Mouse (Mus musculus) mouse trophoblast stem cell (cell line): Measurements from ENCODE around the gene Coro6.

Experiments used
- in situ Hi-C, 2 experiments: fragments of 300-500 bp; cut with MseI, MboI; formaldehyde crosslinking; loops; 2 replicates in 1 of 2; 3 replicates in 1 of 2; pipeline ENCODE4 v1.15.1; 2025

The Coro6 gene

DNA sequence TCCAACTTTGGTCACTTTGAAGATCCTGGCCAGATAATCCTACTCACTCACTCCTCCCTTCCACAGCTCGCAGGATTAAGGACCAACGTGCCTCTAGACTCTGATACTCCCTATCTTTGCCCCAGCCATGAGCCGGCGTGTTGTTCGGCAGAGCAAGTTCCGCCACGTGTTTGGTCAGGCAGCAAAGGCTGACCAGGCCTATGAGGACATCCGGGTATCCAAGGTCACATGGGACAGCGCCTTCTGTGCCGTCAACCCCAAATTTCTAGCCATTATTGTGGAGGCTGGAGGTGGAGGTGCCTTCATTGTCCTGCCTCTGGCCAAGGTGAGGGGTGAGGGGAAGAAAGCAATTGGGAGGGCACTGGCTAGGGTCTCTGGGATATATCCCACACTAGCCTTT lies 1.6 kb downstream of the Coro6 start:
- in situ Hi-C loops, result no loop called here

- in situ Hi-C loops, result no loop called here
Measured at GRCm38 (mm10) chr11:77464684-77465083, 2.5 kb downstream of the Coro6 start.

- in situ Hi-C loops, result no loop called here
Measured at GRCm38 (mm10) chr11:77465111-77465510, 2.9 kb downstream of the Coro6 start.

DNA sequence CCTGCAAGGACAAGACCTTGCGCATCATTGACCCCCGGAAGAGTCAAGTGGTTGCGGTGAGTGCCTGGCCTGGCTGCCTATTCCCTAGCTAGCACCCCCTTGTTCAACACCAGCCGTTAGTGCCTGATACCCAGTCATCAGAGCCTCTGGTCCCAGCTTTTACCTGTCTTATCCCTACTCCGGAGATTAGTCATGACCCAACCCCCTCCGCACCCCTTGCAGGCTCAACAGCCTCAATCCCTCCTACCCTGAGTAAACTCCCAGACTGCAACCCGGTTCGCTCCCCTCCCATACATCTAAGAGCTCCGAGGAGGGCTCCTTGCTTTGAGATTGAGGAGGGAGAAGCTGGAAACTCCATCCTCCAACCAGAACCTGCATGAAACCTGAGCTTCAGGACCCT lies 4.3 kb downstream of the Coro6 start:
- in situ Hi-C loops, result no loop called here

DNA sequence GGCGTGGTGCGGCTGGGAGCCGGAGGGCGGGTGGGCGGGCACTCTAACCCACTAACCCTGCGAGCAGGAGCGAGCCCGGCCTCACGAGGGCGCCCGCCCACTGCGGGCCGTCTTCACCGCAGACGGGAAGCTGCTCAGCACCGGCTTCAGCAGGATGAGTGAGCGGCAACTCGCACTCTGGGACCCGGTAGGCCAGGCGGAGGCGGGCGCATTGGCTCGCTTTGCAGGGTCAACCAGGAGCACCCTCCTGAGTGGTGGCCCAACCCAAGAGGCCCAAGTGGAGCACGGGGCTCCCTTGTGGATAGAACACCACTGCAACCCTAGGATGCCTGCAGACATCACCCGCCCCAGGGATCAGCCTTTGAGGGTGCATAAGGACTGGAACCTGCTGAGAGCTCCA lies 4.9 kb downstream of the Coro6 start:
- in situ Hi-C loops, result no loop called here

- in situ Hi-C loops, result no loop called here
Measured at GRCm38 (mm10) chr11:77467784-77468183, 5.6 kb downstream of the Coro6 start.

DNA sequence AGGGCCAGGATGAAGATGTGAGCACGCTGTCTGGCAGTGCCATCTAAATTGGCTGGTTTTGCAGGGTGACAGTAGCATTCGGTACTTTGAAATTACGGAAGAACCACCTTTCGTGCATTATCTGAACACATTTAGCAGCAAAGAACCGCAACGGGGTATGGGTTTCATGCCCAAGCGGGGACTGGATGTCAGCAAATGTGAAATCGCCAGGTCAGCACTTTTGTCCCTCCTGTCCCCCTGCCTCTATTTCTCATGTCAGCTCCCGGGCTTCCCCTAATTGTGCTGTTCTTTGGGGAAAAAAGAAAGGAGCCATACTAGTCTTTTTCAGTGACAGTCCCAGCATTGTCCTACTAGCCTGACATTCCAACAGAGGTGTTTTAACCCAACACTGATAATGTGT lies 6.2 kb downstream of the Coro6 start:
- in situ Hi-C loops, result no loop called here

GRCm38 (mm10) chr11:77471407-77471806 lies 9.2 kb downstream of the Coro6 start:
- in situ Hi-C loops, result no loop called here

DNA sequence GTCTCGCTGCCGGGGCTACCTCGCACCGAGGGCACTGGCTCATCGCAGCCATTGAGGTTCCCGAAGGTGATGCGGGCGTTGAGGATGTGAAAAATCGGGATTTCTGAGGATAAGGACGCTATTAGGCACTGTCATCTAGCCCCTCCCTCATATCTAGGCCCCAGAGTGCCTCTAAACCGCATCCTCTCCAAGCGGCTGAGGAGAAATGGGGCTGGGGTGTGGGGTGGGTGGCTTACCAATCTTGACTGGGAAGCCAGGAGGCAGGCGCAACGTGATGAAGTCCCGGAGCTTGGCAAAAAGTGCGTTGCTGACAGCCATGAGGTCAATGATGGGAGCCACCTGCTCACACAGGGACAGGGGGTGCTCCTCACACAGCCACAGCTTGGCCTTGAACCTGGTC lies 10.6 kb downstream of the Coro6 start:
- in situ Hi-C loops, result no loop called here

GRCm38 (mm10) chr11:77476216-77476615 lies 14.0 kb downstream of the Coro6 start:
- in situ Hi-C loops, result no loop called here

DNA sequence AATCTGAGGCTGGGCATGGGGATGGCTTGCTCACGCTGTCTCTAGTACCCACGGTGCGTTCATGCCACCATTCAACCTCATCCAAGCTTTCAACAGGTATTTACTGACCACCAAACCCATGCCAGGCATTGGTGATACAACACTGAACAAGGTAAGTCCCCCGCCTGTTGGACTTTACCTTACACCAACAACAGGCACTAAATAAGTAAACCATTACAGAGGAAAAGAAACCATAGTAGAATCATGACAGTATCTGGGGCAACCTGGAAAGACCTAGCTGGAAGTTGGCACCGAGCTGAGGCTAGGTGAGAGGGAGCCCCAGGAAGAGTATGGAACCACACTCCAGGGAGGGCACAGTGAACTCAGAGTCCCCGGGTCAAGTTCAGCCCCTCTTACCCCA lies 14.7 kb downstream of the Coro6 start:
- in situ Hi-C loops, result no loop called here

GRCm38 (mm10) chr11:77483043-77483442 lies 20.8 kb downstream of the Coro6 start:
- in situ Hi-C loops, result no loop called here

DNA sequence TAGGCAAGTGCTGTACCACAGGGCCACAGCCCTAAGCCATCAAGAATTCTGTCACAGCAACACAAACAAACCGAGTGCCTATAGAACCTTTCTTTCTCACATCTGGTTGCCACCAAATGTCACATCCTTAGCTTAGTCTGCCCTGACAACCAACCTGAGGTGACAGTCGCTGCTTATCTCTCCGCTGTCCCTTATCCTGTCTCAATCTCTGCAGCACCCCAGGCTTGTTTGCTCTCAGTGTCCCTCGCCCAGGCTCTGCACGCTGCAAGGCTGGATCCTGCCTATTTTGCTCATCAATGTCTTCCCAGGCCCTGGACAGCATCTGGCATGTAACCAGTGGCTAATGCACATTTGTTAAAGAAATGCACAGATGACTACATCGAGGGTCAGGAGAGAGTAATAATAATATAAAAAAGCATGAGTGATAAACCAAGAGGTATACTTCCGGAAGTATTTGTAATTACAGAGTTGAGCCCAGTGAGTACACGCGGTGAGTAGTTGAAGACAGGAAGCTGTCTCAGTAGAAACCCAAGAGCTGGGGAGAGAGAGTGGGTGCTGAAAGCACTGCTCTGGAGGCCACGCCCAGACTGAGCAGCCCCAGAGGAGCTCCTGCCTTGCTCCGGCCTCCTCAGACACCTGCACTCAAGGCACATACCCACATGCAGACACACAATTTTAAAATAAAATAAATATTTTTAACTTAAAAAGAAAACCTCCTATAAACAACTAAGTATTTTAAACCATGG lies 21.5 kb downstream of the Coro6 start:
- in situ Hi-C loops, result no loop called here

DNA sequence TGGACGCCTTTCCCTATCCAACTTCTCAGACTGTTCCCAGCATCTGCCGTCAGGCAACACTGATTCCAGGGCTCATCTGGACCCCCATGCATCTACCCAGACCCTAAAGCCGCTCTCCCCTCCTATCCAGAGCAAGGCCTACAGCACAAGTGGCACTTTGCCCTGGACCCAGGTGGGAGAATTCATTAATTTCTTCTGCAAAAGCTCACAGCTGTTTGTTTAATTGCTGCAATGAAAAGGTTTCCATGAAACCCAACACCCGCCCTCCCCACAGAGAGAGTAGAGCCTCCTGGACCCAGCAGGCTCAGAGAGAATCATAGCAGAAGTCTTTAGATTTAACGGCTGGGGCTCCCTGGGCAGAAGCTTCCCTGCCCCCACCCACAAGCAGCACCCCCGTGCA lies 23.0 kb downstream of the Coro6 start:
- in situ Hi-C loops, result no loop called here

DNA sequence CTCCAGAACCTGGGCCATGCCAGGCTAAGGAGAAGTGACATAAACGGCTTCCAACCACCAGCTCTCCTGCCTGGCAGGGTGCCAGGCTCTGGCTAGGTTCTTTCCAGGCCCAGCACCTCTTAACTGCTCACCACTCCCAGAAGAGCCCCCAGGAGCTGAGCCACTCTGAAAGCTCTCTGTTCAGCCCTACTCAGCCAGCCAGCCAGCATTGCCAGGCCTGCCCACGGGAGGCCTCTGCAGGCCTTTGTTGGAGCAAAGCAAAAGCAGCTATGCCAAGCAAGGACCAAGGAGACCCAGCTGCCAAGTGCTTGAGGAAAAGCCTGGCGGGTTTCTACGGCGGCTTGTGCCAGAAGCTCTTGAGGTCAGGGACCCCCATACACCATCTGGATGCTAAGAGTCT lies 24.6 kb downstream of the Coro6 start:
- in situ Hi-C loops, result no loop called here

DNA sequence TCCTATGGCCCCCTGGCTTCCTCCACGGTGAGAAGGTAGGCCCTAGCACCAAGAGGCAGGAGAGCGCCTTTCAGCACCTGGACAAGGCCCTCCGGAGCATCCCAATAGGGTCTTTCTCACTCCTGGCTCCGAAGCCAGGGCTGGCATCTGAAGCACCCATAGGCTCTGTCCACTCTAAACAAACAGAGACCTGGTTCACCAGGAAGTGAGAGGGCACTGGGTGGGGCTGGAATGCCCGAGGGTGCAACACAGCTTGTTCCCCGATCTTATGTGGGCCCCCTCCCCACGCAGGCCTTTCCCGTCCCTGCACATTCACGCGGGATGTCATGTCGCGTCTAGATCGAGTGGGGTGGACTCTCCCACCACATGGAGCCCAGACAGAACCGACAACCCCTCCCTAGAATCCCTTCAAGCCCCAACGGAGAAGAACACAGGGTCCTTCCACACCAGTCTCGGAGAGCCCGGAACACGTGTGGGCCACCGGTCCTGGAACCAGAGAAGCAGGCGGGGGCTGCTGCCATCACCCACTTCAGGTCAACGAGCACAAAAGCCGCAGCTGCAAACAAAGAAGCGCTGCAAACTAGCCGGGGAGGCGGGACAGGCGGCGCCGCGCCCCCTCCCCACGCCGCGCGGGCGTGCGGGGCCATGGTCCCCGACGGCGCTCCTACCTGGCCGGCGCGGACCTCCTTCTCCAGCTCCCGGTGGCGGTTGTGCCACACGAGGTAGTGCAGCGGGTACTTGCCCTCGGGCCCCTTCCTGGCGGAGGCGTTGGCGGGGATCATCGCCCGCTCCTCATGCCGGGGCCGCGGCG lies 26.8 kb downstream of the Coro6 start:
- in situ Hi-C loops, result no loop called here

GRCm38 (mm10) chr11:77489591-77490235 lies 27.5 kb downstream of the Coro6 start, which contains the start of gene Ankrd13b:
Gene Ankrd13b (minus strand): TSS chr11:77489678.
- in situ Hi-C loops, result no loop called here

- in situ Hi-C loops, result no loop called here
Measured at GRCm38 (mm10) chr11:77490451-77490850, 28.2 kb downstream of the Coro6 start.

GRCm38 (mm10) chr11:77491123-77491501 lies 28.9 kb downstream of the Coro6 start:
- in situ Hi-C loops, result no loop called here

DNA sequence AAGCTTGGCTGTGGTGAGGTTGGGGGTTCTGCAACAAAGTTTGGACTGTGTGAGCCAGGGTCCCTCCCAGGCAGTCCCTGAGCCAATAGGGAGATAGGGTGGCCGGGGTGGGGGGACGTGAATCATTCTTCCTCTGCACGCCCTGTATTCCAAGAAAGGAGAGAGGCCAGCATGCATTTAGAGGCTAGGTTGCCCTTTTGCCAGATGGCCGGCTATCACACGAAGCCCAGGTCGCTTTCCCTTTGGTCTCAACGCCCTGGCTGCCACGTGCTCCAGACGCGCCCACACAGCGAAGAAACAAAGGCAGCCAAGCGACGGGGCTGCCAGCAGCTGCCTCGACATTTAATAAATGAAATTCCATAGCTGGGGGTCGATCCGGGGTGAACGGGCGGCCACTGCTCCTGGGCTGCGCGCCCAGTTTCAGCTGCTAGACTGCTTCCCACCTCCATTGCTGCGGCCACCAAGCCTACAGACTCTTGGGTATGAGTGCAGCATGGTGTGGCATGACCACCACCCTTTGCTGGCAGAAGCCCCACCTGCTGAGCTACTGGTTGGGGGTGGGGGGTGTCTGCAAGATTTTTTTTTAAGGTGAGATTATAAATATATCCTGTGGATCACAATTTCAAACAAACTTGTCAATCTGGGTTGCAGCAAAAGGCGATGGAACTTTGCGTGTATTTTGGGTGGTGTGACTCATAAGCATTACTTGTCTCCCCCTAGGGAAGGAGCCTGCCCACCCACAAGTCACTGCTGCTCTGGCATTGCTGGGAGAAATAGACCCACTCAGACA lies 29.5 kb downstream of the Coro6 start:
- in situ Hi-C loops, result no loop called here

DNA sequence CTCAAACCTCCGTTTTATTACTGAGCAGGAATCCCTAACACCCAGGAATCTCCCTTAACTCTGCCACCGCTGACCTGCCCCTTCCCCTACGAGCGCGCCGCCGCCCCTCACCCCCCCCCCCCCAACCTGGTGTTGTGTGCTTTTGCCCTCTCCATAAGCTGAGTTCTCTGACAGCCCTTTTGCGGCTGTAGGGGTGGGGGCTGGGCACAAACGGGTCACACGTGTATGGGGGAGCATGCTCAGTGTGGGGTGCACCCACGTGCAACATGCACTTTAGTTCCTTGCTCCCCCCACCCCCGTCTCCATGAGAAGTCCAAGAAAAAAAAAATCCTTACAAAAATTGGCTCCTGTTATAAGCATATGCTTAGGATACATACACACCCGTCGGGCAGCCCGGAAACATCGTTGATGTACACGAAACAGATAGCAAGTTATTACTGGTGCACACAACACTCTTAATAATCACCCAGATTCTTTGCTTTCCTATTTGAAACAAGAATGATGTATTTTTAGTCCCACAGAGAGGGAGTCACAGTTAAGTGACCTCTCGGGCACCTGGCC lies 30.2 kb downstream of the Coro6 start:
- in situ Hi-C loops, result no loop called here
